Mouse (Mus musculus): ENCODE measurements around the gene Amotl2.

DNA sequence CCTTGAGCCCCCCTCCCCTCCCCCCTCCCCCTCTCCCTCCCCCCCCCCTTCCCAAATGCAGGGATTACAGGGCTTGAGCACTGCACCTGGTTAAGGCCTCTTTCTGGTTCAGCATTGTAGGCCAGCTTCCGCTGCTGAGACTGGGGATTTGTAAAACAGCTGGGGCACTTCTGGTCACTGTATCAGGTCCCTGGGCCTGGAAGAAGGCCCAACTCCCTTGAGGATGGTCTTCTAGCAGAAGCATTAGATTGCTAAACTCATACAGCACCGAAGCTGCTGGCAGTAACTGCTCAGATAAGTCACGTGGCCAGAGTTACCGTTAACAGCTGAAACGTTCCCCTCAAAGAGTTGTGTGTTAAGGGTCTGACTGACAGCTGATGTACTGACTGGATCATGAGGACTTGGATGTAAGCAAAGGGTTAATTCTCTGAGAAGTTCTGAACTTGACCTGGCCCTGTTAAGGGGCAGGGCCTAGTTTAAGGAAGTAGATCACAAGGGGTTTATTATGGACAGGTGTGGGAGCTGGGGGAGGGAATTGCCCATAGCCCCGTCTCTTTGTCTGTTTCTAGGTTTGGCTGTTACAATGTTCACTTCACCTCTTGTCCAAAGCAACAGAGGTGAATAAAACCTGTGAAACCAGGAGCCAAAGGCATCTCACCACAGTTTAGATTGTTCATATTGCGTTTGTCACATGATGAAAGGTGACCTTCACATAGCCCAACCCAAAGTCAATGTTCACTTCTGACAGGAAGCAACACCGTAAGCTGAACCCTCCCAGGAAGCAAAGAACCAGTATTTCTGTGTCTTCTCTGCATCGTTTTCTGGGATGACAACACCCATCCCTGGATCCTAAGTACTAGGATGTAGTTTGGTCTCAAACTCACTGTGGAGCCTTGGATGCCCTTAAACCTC, 23.7 kb upstream of the Amotl2 start:
- no peak for TF ChIP-seq TAL1 (IDR thresholded peaks at IDR 0.05; ENCODE audit: low read length)
- TF ChIP-seq GATA1 (IDR thresholded peaks at IDR 0.05; ENCODE audit: low read length) = no peak
